Mouse (Mus musculus) forebrain, embryonic 10.5 days (tissue): Measurements from ENCODE around the gene Hes2. TPM values are rescaled to one million over a fixed set of nuclear protein-coding genes. Genes with fewer than 3 reads are reported as not detected.

Experiments used
- DNase-seq: peaks from one replicate; pipeline ENCODE4 v3.0.0-alpha.2; 2017; ENCODE audit warnings: low spot score; ENCODE audit errors: extremely low spot score
- H3K27ac ChIP-seq: fragments of 300-500 bp; sonication (generic); 2 replicates; pipeline ENCODE4 v1.5.1; 2016; ENCODE audit warnings: mild to moderate bottlenecking
- H3K27me3 ChIP-seq: fragments of 300-500 bp; sonication (generic); 2 replicates; pipeline ENCODE4 v1.6.1; 2016; ENCODE audit warnings: mild to moderate bottlenecking; ENCODE audit not compliant: poor library complexity, severe bottlenecking
- H3K36me3 ChIP-seq: fragments of 300-500 bp; sonication (generic); replicated peaks from 2 replicates; pipeline ENCODE4 v1.6.1; 2016; ENCODE audit warnings: mild to moderate bottlenecking, moderate library complexity
- H3K4me1 ChIP-seq: fragments of 300-500 bp; sonication (generic); 2 replicates; pipeline ENCODE4 v1.6.1; 2016
- H3K4me3 ChIP-seq: fragments of 300-500 bp; sonication (generic); 2 replicates; pipeline ENCODE4 v1.5.1; 2016; ENCODE audit warnings: mild to moderate bottlenecking, moderate library complexity
- H3K9me3 ChIP-seq: fragments of 300-500 bp; sonication (generic); 2 replicates; pipeline ENCODE4 v1.6.1; 2016; ENCODE audit warnings: mild to moderate bottlenecking, moderate library complexity
- WGBS: fragments of 180-500 bp; shearing (Covaris S2); methylation state at CpG from one replicate; pipeline ENCODE4 v1.1.7; 2016; 5-methylcytosine and 5-hydroxymethylcytosine counted together
- polyA plus RNA-seq: library from polyadenylated mRNA; unstranded; fragments of >200 nt; fragmentation: Nextera tagmentation; extraction: Ambion mirVana; gene quantifications from 2 replicates; pipeline ENCODE4 v1.2.1, GENCODE M21; 2016

The Hes2 gene
- polyA plus RNA-seq, 1 experiment from 2014 or later, result not detected

GRCm38 (mm10) chr4:152125161-152126025 is 33.3 kb upstream of the Hes2 start:
- Histone ChIP-seq H3K36me3 (no peaks in the 10 kb centered on the region), H3K4me1 (peaks cover 63% of the 10 kb centered on the region), H3K27ac (no peak overlapping the region; the same call in 1 of the 2 replicates), H3K4me3 (peak overlapping the region; percentile 37), H3K9me3 (no peaks in the 10 kb centered on the region), H3K27me3 (peaks cover 100% of the 10 kb centered on the region)
- DNase-seq, result no peak
- 4% methylated on average over 56 of the region's 56 CpGs for WGBS

- Histone ChIP-seq H3K27ac (no peak overlapping the region; the same call in 1 of the 2 replicates), H3K9me3 (no peaks in the 10 kb centered on the region), H3K36me3 (no peaks in the 10 kb centered on the region), H3K4me1 (peaks cover 63% of the 10 kb centered on the region), H3K27me3 (peaks cover 100% of the 10 kb centered on the region), H3K4me3 (peak overlapping the region; percentile 37)
- 4% methylated on average over 65 of the region's 65 CpGs for WGBS
- peak; percentile 63 for DNase-seq
Observed at GRCm38 (mm10) chr4:152126026-152126920, 32.4 kb upstream of the Hes2 start.

- Histone ChIP-seq H3K27ac (no peak overlapping the region), H3K27me3 (peaks cover 100% of the 10 kb centered on the region), H3K4me1 (peaks cover 76% of the 10 kb centered on the region), H3K9me3 (no peaks in the 10 kb centered on the region), H3K4me3 (no peak overlapping the region), H3K36me3 (no peaks in the 10 kb centered on the region)
- no peak for DNase-seq
- WGBS, result 79% methylated on average over 11 of the region's 11 CpGs
Observed at GRCm38 (mm10) chr4:152127884-152128283, 30.8 kb upstream of the Hes2 start.

DNA sequence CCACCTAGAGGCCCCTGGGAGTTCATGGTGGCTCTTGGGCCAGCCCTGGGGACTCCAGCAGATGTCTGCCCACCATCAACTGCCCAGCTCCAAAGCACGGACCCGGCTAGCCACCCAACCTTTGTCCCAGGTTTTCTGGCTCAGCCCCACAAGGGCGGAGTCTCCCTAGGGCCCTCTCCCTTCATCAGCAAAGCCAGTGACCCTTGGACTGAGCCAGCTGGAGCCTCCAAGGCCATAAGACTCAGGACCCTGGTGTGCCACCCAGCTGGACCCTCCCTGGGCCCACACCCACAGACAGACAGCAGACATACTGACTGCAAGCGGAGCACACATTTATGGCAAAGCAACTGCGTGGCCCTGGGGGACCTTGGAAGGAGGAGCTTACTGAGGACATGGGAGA is 29.9 kb upstream of the Hes2 start:
- no peak overlapping the region for H3K27ac ChIP-seq
- WGBS, result 43% methylated on average over 5 of the region's 5 CpGs
- no peak overlapping the region for H3K4me3 ChIP-seq
- H3K36me3 ChIP-seq, result no peaks in the 10 kb centered on the region
- H3K4me1 ChIP-seq, result peaks cover 81% of the 10 kb centered on the region
- H3K9me3 ChIP-seq, result no peaks in the 10 kb centered on the region
- DNase-seq, result no peak
- peaks cover 100% of the 10 kb centered on the region for H3K27me3 ChIP-seq

- WGBS, result 20% methylated on average over 13 of the region's 13 CpGs
- H3K4me1 ChIP-seq, result peaks cover 78% of the 10 kb centered on the region
- peak overlapping the region; percentile 16; the same call in 1 of the 2 replicates for H3K27ac ChIP-seq
- H3K36me3 ChIP-seq, result no peaks in the 10 kb centered on the region
- H3K27me3 ChIP-seq, result peaks cover 100% of the 10 kb centered on the region
- no peaks in the 10 kb centered on the region for H3K9me3 ChIP-seq
- H3K4me3 ChIP-seq, result peak overlapping the region; percentile 50
- no peak for DNase-seq
Observed at GRCm38 (mm10) chr4:152129395-152129930, 29.2 kb upstream of the Hes2 start.

- Histone ChIP-seq H3K4me1 (peaks cover 64% of the 10 kb centered on the region), H3K4me3 (peak overlapping the region; percentile 50), H3K27ac (peak overlapping the region; percentile 77), H3K9me3 (no peaks in the 10 kb centered on the region), H3K36me3 (no peaks in the 10 kb centered on the region), H3K27me3 (peaks cover 100% of the 10 kb centered on the region)
- DNase-seq, result peak; percentile 62
- WGBS, result 1% methylated on average over 85 of the region's 85 CpGs
Observed at GRCm38 (mm10) chr4:152130771-152131653, 27.7 kb upstream of the Hes2 start.

GRCm38 (mm10) chr4:152131809-152132771 is 26.6 kb upstream of the Hes2 start:
- H3K27ac ChIP-seq, result peak overlapping the region; percentile 77
- peaks cover 60% of the 10 kb centered on the region for H3K4me1 ChIP-seq
- 3% methylated on average over 50 of the region's 50 CpGs for WGBS
- DNase-seq, result peak; percentile 44
- H3K27me3 ChIP-seq, result peaks cover 100% of the 10 kb centered on the region
- H3K4me3 ChIP-seq, result peak overlapping the region; percentile 50
- no peaks in the 10 kb centered on the region for H3K9me3 ChIP-seq
- H3K36me3 ChIP-seq, result no peaks in the 10 kb centered on the region

- Histone ChIP-seq H3K4me1 (peaks cover 60% of the 10 kb centered on the region), H3K27me3 (peaks cover 100% of the 10 kb centered on the region), H3K9me3 (no peaks in the 10 kb centered on the region), H3K4me3 (0 out of 2 replicates have a peak overlapping the region, but pooled peaks have one; percentile 50), H3K36me3 (no peaks in the 10 kb centered on the region), H3K27ac (no peak overlapping the region)
- 18% methylated on average over 10 of the region's 10 CpGs for WGBS
- DNase-seq, result no peak
Observed at GRCm38 (mm10) chr4:152132772-152133169, 25.9 kb upstream of the Hes2 start.

DNA sequence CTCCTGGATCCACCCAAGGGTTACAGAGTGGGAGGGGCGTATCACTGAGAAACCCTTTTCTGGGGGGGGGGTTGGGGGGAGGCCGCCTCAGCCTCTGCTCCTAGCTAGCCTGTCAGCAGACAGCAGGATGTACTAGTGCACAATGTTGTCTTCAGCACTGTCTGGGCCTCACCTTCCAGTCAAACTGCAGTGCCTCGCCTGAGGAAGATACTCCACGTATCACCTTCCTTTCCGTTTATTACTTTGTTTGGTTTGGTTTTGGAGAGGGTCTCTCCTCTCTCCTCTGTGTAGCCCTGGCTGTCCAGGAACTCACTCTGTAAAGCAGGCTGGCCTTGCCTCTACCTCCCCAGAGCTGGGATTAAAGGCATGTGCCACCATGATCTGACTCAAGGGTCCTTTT is 25.5 kb upstream of the Hes2 start:
- H3K9me3 ChIP-seq, result no peaks in the 10 kb centered on the region
- peaks cover 100% of the 10 kb centered on the region for H3K27me3 ChIP-seq
- H3K27ac ChIP-seq, result no peak overlapping the region; the same call in 1 of the 2 replicates
- no peak overlapping the region for H3K4me3 ChIP-seq
- H3K36me3 ChIP-seq, result no peaks in the 10 kb centered on the region
- DNase-seq, result no peak
- WGBS, result 47% methylated on average over 5 of the region's 5 CpGs
- H3K4me1 ChIP-seq, result peaks cover 59% of the 10 kb centered on the region

DNA sequence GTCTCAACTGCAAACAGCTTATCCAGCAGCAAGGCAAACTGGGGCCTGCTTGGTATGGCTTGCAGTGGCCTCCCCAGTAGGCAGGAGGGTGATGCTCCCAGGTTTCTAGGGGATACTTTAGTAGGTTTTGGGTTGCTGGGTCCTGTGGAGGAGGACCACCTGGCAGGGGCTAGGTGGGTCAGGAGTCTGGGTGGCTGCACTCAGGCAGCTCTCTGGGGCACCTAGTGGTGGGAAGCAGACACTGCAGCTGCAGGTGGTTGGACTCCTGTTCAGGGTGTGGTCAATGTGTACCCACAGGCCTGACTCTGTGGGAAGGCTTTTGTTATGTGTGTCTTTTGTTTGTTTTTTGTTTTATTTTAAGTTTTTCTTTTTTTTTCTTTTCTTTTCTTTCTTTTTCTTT is 24.2 kb upstream of the Hes2 start:
- Histone ChIP-seq H3K27ac (no peak overlapping the region), H3K27me3 (peaks cover 100% of the 10 kb centered on the region), H3K36me3 (no peaks in the 10 kb centered on the region), H3K4me3 (no peak overlapping the region), H3K4me1 (peaks cover 57% of the 10 kb centered on the region), H3K9me3 (no peaks in the 10 kb centered on the region)
- peak; percentile 58 for DNase-seq

- H3K4me1 ChIP-seq, result peaks cover 49% of the 10 kb centered on the region
- WGBS, result 86% methylated on average over 12 of the region's 12 CpGs
- peaks cover 97% of the 10 kb centered on the region for H3K27me3 ChIP-seq
Observed at GRCm38 (mm10) chr4:152135363-152135762, 23.3 kb upstream of the Hes2 start.

More at GRCm38 (mm10) chr4:152135363-152135762, 23.3 kb upstream of the Hes2 start:
- Histone ChIP-seq H3K9me3 (no peaks in the 10 kb centered on the region), H3K4me3 (no peak overlapping the region), H3K27ac (no peak overlapping the region), H3K36me3 (no peaks in the 10 kb centered on the region)
- no peak for DNase-seq
